Mouse (Mus musculus) embryonic facial prominence, embryonic 12.5 days (tissue): Measurements from ENCODE around the gene Ctdspl. TPM values are rescaled to one million over a fixed set of nuclear protein-coding genes. Genes with fewer than 3 reads are reported as not detected.
A peak's percentile ranks its signal among the peaks of the same experiment; 100 is the strongest.

Experiments
- ATAC-seq: fragments of 200-750 bp; cut with Nextera tagmentation; 2 replicates; pipeline ENCODE4 v1.8.0; 2017; ENCODE audit not compliant: insufficient number of reproducible peaks, insufficient read depth, low FRiP score, low TSS enrichment
- H3K27ac ChIP-seq: fragments of 300-500 bp; sonication (generic); 2 replicates; pipeline ENCODE4 v1.5.1; 2016; ENCODE audit warnings: mild to moderate bottlenecking
- H3K27me3 ChIP-seq: fragments of 300-500 bp; sonication (generic); 2 replicates; pipeline ENCODE4 v1.6.1; 2016; ENCODE audit warnings: mild to moderate bottlenecking, moderate library complexity
- H3K36me3 ChIP-seq: fragments of 300-500 bp; sonication (generic); 2 replicates; pipeline ENCODE4 v1.6.1; 2016; ENCODE audit warnings: mild to moderate bottlenecking
- H3K4me1 ChIP-seq: fragments of 300-500 bp; sonication (generic); 2 replicates; pipeline ENCODE4 v1.6.1; 2016
- H3K4me2 ChIP-seq: fragments of 300-500 bp; sonication (generic); replicated peaks from 2 replicates; pipeline ENCODE4 v1.6.1; 2016; ENCODE audit warnings: mild to moderate bottlenecking, moderate library complexity
- H3K4me3 ChIP-seq: fragments of 300-500 bp; sonication (generic); 2 replicates; pipeline ENCODE4 v1.5.1; 2016; ENCODE audit warnings: mild to moderate bottlenecking
- H3K9ac ChIP-seq: fragments of 300-500 bp; sonication (generic); 2 replicates; pipeline ENCODE4 v1.6.1; 2016; ENCODE audit warnings: mild to moderate bottlenecking, moderate library complexity
- H3K9me3 ChIP-seq: fragments of 300-500 bp; sonication (generic); 2 replicates; pipeline ENCODE4 v1.6.1; 2016; ENCODE audit warnings: mild to moderate bottlenecking, moderate library complexity
- WGBS: fragments of 180-500 bp; shearing (Covaris S2); methylation state at CpG from one replicate; pipeline ENCODE4 v1.1.7; 2016; 5-methylcytosine and 5-hydroxymethylcytosine counted together
- polyA plus RNA-seq: library from polyadenylated mRNA; unstranded; fragments of >200 nt; fragmentation: Nextera tagmentation; extraction: Ambion mirVana; gene quantifications from 2 replicates; pipeline ENCODE4 v1.2.1, GENCODE M21; 2016

Ctdspl gene
- polyA plus RNA-seq, 1 experiment from 2014 or later: 16.0 TPM

- Histone ChIP-seq H3K9me3 (no peaks in the 10 kb centered on the region), H3K9ac (peak within 1 kb of the TSS; percentile 57), H3K4me3 (peak within 1 kb of the TSS; percentile 39), H3K36me3 (no peaks in the 10 kb centered on the region), H3K4me2 (peak within 1 kb of the TSS; percentile 80), H3K4me1 (peaks cover 24% of the 10 kb centered on the region; the same call in 1 of the 2 replicates), H3K27ac (peak within 1 kb of the TSS; percentile 52; the same call in 1 of the 2 replicates), H3K27me3 (no peaks in the 10 kb centered on the region)
- WGBS: 13% methylated on average over 22 of the region's 22 CpGs
- peak; percentile 91 for ATAC-seq
Measured at GRCm38 (mm10) chr9:119052154-119052944, 126.1 kb downstream of the Ctdspl start, which contains the start of gene Vill. Gene Vill, plus strand, starts transcription at chr9:119052778.

DNA sequence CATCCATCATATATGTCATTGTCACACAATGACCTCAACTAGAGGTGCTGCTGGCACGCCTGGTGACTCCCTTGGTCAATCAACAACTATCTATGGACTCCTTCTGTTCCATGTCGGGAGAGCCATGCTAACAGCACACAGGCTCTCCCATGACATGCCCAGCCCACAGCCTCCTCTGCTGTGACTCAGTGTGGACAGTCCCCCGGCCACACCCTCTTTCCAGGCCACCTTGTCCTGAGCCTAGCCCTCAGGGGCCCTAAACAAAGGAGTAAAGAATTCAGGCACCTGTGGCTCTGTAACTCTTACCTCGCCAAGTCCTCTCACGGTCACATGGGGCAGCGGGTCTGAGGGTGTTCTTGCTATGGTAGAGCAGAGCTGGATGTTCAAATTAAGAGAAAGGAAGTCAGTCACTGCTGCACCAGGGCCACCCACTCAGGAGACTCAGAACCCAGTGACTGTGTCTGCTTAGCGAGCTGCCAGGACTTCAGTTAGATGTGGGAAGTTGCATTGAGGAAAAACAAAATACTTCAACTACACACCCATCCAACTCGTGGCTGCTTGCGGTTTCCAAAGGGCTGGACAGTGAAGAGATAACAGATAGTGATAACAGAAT is 127.8 kb downstream of the Ctdspl start:
- Histone ChIP-seq H3K27me3 (no peaks in the 10 kb centered on the region), H3K27ac (no peak overlapping the region), H3K9ac (no peak overlapping the region), H3K4me2 (no peak overlapping the region), H3K9me3 (no peaks in the 10 kb centered on the region), H3K4me1 (peaks cover 24% of the 10 kb centered on the region; the same call in 1 of the 2 replicates), H3K36me3 (no peaks in the 10 kb centered on the region; the same call in 1 of the 2 replicates), H3K4me3 (no peak overlapping the region)
- WGBS: 74% methylated on average over 9 of the region's 9 CpGs
- ATAC-seq: no peak

DNA sequence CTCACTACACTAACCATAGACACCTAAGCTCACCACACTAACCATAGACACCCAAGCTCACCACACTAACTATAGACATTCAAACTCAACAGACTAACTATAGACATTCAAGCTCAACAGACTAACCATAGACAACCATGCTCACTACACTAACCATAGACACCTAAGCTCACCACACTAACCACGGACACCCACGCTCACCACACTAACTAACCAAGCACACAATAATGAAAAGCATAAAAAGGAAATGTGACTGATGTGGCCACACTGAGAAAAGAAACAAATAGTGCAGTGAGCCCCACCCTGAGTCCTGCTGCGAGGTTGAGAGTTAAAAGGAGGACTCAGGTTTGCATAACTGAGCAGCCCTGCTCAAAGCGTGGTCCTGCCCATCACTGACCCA is 129.1 kb downstream of the Ctdspl start:
- Histone ChIP-seq H3K4me3 (no peak overlapping the region), H3K9ac (no peak overlapping the region), H3K27ac (no peak overlapping the region), H3K4me1 (peaks cover 24% of the 10 kb centered on the region; the same call in 1 of the 2 replicates), H3K27me3 (no peaks in the 10 kb centered on the region), H3K4me2 (no peak overlapping the region), H3K36me3 (no peaks in the 10 kb centered on the region; the same call in 1 of the 2 replicates), H3K9me3 (no peaks in the 10 kb centered on the region)
- WGBS: 88% methylated on average over 4 of the region's 4 CpGs
- no peak for ATAC-seq

GRCm38 (mm10) chr9:119058245-119058644 is 132.0 kb downstream of the Ctdspl start:
- H3K9ac ChIP-seq: no peak overlapping the region
- H3K9me3 ChIP-seq: no peaks in the 10 kb centered on the region
- peaks cover 13% of the 10 kb centered on the region; the same call in 1 of the 2 replicates for H3K4me1 ChIP-seq
- H3K4me3 ChIP-seq: no peak overlapping the region
- H3K36me3 ChIP-seq: no peaks in the 10 kb centered on the region; the same call in 1 of the 2 replicates
- peaks cover 7% of the 10 kb centered on the region; the same call in 1 of the 2 replicates for H3K27me3 ChIP-seq
- H3K27ac ChIP-seq: no peak overlapping the region
- no peak overlapping the region for H3K4me2 ChIP-seq
- 74% methylated on average over 7 of the region's 7 CpGs for WGBS
- ATAC-seq: no peak

- 89% methylated on average over 10 of the region's 10 CpGs for WGBS
- Histone ChIP-seq H3K4me3 (no peak overlapping the region), H3K27ac (no peak overlapping the region), H3K36me3 (no peaks in the 10 kb centered on the region; the same call in 1 of the 2 replicates), H3K9ac (no peak overlapping the region), H3K9me3 (no peaks in the 10 kb centered on the region), H3K4me2 (no peak overlapping the region), H3K27me3 (peaks cover 7% of the 10 kb centered on the region; the same call in 1 of the 2 replicates), H3K4me1 (0 out of 2 replicates have a peak, but pooled peaks cover 8% of the 10 kb centered on the region)
- ATAC-seq: no peak
Measured at GRCm38 (mm10) chr9:119060701-119061100, 134.4 kb downstream of the Ctdspl start.

DNA sequence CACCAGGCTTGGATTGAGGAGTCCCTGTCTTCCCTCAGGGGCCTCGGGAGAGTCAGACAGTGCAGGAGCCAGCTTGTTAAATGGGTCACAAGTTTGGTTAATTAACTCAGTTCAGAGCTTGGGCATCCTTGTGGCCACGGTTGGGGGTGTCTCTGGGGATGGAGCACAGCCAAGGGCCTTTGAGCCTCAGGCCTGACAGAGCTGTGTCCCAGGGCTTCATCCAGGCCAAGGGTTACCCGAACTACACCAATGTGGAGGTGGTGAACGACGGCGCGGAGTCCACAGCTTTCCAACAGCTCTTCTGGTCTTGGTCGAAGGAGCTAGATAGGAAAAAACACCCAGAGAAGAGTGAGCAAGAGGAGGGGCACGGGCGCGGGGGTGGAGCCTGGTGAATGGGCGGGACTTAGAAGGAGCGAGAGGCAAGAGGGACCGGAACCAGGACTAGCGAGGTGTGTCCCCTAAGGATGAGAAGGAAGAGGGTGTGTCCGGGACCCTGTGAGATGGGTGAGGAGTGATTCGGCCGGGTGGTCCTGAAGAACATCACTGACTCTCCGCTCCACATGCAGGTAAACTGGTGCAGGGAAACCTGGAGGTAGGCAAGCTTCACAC is 136.9 kb downstream of the Ctdspl start:
- ATAC-seq: 0 out of 2 replicates have a peak, but pooled peaks have one; percentile 20
- H3K4me2 ChIP-seq: no peak overlapping the region
- no peak overlapping the region for H3K9ac ChIP-seq
- no peak overlapping the region for H3K4me3 ChIP-seq
- H3K9me3 ChIP-seq: no peaks in the 10 kb centered on the region
- H3K4me1 ChIP-seq: 0 out of 2 replicates have a peak, but pooled peaks cover 8% of the 10 kb centered on the region
- 33% methylated on average over 19 of the region's 19 CpGs for WGBS
- no peak overlapping the region for H3K27ac ChIP-seq
- peaks cover 7% of the 10 kb centered on the region; the same call in 1 of the 2 replicates for H3K27me3 ChIP-seq
- H3K36me3 ChIP-seq: no peaks in the 10 kb centered on the region; the same call in 1 of the 2 replicates

- Histone ChIP-seq H3K27ac (no peak overlapping the region), H3K4me3 (no peak overlapping the region)
Measured at GRCm38 (mm10) chr9:119064296-119064695, 138.0 kb downstream of the Ctdspl start.

DNA sequence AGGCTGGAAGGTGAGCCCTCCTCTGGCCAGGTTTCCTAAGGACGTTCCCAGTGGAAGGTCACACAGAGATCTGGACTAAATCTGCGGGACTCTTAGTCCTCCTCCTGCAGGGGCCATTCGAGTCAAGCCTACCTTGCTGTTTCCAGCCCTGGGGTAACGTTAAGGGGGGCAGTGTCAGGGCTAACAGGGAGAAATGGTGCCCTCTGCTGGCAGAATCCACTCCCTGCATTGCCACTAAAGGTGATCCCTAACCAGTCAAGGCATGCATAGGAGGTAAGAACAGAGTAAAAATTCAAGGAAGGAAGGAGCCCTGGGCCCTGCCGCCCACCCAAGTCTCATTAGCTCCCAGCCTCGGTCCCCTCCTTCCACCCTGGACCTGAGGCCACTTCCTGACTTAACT is 141.3 kb downstream of the Ctdspl start:
- Histone ChIP-seq H3K4me3 (no peak overlapping the region), H3K27ac (no peak overlapping the region), H3K36me3 (peaks cover 12% of the 10 kb centered on the region), H3K4me2 (no peak overlapping the region), H3K9ac (no peak overlapping the region), H3K27me3 (no peaks in the 10 kb centered on the region), H3K4me1 (peaks cover 13% of the 10 kb centered on the region; the same call in 1 of the 2 replicates), H3K9me3 (no peaks in the 10 kb centered on the region)
- WGBS: 7% methylated on average over 6 of the region's 6 CpGs
- ATAC-seq: no peak

More at GRCm38 (mm10) chr9:119064296-119064695, 138.0 kb downstream of the Ctdspl start:
- H3K36me3 ChIP-seq: no peaks in the 10 kb centered on the region
- 58% methylated on average over 4 of the region's 4 CpGs for WGBS
- no peak overlapping the region for H3K9ac ChIP-seq
- peaks cover 13% of the 10 kb centered on the region; the same call in 1 of the 2 replicates for H3K4me1 ChIP-seq
- no peak for ATAC-seq
- peaks cover 7% of the 10 kb centered on the region; the same call in 1 of the 2 replicates for H3K27me3 ChIP-seq
- H3K4me2 ChIP-seq: no peak overlapping the region
- no peaks in the 10 kb centered on the region for H3K9me3 ChIP-seq

DNA sequence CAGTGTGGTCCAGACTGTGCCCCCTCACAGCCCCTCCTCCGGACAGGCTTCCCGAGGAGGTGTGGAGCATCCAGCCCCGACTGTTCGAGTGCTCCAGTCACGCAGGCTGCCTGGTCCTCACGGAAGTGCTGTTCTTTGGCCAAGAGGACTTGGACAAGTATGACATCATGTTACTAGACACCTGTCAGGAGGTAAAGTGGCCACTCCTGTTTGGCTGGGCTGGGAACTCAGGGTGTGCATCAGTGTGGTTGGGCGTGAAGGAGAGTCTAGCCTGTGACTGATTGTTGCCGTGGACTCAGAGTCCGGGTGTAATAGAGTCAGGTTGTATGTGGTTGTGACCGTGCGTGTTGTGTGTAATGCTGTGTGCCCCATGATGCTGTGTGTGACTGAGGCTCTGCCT is 142.0 kb downstream of the Ctdspl start:
- WGBS: 85% methylated on average over 11 of the region's 11 CpGs
- no peak for ATAC-seq
- Histone ChIP-seq H3K27ac (no peak overlapping the region), H3K27me3 (no peaks in the 10 kb centered on the region), H3K9ac (no peak overlapping the region), H3K4me3 (no peak overlapping the region), H3K9me3 (no peaks in the 10 kb centered on the region), H3K36me3 (peaks cover 15% of the 10 kb centered on the region), H3K4me1 (peaks cover 8% of the 10 kb centered on the region; the same call in 1 of the 2 replicates), H3K4me2 (no peak overlapping the region)

- H3K9me3 ChIP-seq: no peaks in the 10 kb centered on the region
- WGBS: 82% methylated on average over 13 of the region's 13 CpGs
- no peak overlapping the region for H3K4me2 ChIP-seq
- H3K4me3 ChIP-seq: no peak overlapping the region
- peaks cover 24% of the 10 kb centered on the region for H3K36me3 ChIP-seq
- H3K27me3 ChIP-seq: no peaks in the 10 kb centered on the region
- no peak overlapping the region for H3K27ac ChIP-seq
- no peak for ATAC-seq
- peaks cover 8% of the 10 kb centered on the region; the same call in 1 of the 2 replicates for H3K4me1 ChIP-seq
- no peak overlapping the region for H3K9ac ChIP-seq
Measured at GRCm38 (mm10) chr9:119070173-119070825, 144.0 kb downstream of the Ctdspl start.

- H3K4me3 ChIP-seq: no peak overlapping the region
- ATAC-seq: no peak
- H3K4me2 ChIP-seq: no peak overlapping the region
- no peak overlapping the region for H3K9ac ChIP-seq
- WGBS: 85% methylated on average over 9 of the region's 9 CpGs
- no peaks in the 10 kb centered on the region for H3K27me3 ChIP-seq
- H3K4me1 ChIP-seq: peaks cover 8% of the 10 kb centered on the region; the same call in 1 of the 2 replicates
- H3K27ac ChIP-seq: no peak overlapping the region
- no peaks in the 10 kb centered on the region for H3K9me3 ChIP-seq
- H3K36me3 ChIP-seq: peaks cover 36% of the 10 kb centered on the region
Measured at GRCm38 (mm10) chr9:119071786-119072185, 145.5 kb downstream of the Ctdspl start.
